Mouse (Mus musculus): ENCODE data around the gene Exoc6.
"Not testable (repeated sequence)": the region's sequence is repeated elsewhere in the genome, so short reads cannot be mapped to it uniquely, and the experiment has no call there.

Exoc6 gene

GRCm38 (mm10) chr19:37550101-37551039 lies at the start of gene Exoc6:
Exoc6 (plus strand) TSS chr19:37550418.
- peak; percentile 45 to 58 for DNase-seq (ENCODE audit: low spot score in 2 of 2)

- DNase-seq (ENCODE audit: low spot score in 2 of 2), result no peak
These were observed 47.2 kb upstream of the Exoc6 start for GRCm38 (mm10) chr19:37502996-37503395.

GRCm38 (mm10) chr19:37506066-37506465 lies 44.2 kb upstream of the Exoc6 start:
- DNase-seq (ENCODE audit: low spot score in 2 of 2), result no peak

- DNase-seq (ENCODE audit: low spot score in 2 of 2), result no peak
These were observed 43.6 kb upstream of the Exoc6 start for GRCm38 (mm10) chr19:37506614-37507013.

DNA sequence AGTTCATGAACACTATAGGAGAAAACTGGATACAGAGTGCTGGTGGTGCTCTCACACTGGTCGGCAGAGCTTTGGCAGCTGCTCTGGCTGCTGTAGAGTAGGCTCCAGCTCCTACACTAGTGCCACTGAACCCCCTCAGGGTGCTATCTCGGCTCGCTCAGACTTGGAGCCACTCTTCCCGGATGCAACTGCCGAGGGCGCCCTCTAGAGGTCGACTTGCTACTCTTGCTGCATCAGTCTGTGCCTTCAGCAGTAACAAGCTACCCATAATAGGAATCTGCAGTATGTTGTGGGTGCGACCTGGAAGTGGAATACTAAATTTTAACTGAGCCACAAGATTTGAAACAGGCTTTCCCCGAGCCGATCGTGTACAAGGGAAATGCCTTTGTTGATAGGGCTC lies 40.5 kb upstream of the Exoc6 start:
- peak; percentile 38 to 65 for DNase-seq (ENCODE audit: low spot score in 2 of 2)

DNA sequence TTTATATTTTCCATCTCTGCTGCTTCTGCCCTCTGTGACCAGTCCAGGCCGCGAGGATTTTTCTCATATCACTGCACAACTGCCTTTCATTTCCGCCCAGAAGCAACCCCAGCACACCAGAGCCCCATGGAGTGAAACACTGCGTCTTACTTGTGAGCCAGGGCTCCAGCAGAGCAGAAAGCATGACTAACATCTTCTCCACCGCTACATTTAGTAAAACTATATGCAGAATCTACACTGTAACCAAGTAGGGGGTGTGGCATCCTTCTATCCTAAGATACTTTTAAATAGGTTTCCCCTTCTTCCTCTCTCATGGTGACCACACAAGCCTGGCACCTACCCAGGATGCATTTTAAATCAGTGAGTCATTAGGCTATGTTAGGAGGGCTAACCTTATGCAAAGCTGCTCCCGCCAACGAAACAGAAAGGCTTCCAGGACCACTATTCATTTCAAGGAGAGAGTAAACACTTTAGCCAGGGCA lies 35.4 kb upstream of the Exoc6 start:
- no peak for DNase-seq (ENCODE audit: low spot score in 2 of 2)

GRCm38 (mm10) chr19:37517419-37517818 lies 32.8 kb upstream of the Exoc6 start:
- DNase-seq (ENCODE audit: low spot score in 2 of 2), result no peak

GRCm38 (mm10) chr19:37520740-37521433 lies 29.3 kb upstream of the Exoc6 start:
- no peak for DNase-seq (ENCODE audit: low spot score in 2 of 2)

- DNase-seq (ENCODE audit: low spot score in 2 of 2), result no peak
These were observed 28.8 kb upstream of the Exoc6 start for GRCm38 (mm10) chr19:37521434-37521781.

DNA sequence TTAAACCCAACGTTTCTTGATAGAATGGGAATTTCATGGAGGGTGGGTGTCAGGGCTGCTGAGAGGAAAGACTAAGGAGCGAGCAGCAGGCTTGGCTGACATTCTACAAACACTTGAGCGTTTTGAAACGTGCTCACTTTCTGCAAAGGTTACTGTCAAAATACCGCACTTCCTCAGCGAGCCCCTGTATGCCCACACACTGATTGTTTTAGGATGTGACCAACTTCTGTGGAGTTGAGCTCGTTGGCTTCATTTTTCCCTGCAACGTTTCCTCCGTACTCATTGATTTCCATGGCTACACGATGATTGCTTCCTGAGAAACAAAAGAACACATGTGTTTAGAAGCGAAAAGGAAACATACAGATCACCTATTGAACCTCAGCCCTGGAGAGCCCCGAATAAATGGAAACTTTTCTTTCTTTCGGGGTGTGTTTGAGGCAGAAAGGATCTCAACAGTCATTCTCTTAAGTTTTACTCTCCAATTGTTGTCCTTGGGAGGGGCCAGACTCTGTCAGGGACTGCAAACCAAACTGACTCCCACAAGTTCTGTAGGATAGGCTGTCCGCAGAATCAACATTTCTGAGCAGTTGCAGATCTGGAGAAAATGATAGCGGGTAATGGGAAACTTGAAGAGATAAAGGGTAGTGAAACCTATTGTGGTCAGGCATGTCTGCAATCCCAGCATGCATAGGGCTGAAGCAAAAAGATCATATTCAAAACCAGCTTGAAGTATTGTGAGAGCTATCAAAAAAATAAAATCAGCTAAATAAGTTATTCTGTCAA lies 26.7 kb upstream of the Exoc6 start:
- DNase-seq (ENCODE audit: low spot score in 2 of 2), result no peak

GRCm38 (mm10) chr19:37525925-37526324 lies 24.3 kb upstream of the Exoc6 start:
- DNase-seq (ENCODE audit: low spot score in 2 of 2), result no peak

- DNase-seq (ENCODE audit: low spot score in 2 of 2), result no peak
These were observed 23.4 kb upstream of the Exoc6 start for GRCm38 (mm10) chr19:37526768-37527167.

DNA sequence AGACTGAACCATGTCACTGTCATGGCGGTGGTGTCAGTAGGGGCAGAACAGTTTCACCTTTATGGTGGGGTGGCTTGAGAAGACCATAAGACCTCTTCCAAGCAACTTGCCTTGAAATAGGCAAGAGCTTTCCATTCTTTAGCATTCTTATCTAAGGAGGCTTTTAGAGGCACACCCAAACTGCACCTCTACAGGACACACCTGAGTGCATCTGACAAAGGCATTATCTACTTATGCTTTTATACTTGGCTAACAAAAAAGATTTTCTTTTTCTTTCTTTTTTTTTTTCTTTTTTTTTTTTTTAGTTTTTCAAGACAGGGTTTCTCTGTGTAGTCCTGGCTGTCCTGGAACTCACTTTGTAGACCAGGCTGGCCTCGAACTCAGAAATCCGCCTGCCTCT lies 22.5 kb upstream of the Exoc6 start:
- DNase-seq (ENCODE audit: low spot score in 2 of 2), result not testable (repeated sequence)

GRCm38 (mm10) chr19:37528581-37528980 lies 21.6 kb upstream of the Exoc6 start:
- DNase-seq (ENCODE audit: low spot score in 2 of 2), result no peak

- DNase-seq (ENCODE audit: low spot score in 2 of 2), result no peak
These were observed 20.9 kb upstream of the Exoc6 start for GRCm38 (mm10) chr19:37529296-37529695.

DNA sequence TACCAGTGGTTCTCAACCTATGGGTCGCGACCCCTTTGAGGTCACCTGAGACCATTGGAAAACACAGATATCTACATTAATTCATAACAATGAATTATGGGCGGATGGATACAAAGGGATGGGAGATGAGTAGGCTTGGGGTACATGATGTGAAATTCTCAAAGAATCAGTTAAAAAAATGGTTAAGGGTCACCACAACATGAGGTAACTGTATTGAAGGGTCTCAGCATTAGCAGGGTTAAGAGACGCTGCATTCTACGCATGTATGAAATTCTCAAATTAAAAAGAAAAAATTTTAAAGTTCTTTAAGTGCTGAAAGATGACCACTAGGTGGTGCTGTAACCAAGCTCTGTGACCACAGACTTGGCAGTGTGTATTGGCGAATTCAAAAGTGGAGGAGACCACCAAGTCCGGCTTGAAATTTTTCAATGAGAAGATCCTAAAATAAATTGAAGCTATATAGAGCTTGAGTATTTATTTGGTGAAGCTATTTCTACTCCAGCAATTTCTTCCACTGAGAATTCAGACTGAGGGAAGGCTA lies 20.2 kb upstream of the Exoc6 start:
- no peak for DNase-seq (ENCODE audit: low spot score in 2 of 2)

DNA sequence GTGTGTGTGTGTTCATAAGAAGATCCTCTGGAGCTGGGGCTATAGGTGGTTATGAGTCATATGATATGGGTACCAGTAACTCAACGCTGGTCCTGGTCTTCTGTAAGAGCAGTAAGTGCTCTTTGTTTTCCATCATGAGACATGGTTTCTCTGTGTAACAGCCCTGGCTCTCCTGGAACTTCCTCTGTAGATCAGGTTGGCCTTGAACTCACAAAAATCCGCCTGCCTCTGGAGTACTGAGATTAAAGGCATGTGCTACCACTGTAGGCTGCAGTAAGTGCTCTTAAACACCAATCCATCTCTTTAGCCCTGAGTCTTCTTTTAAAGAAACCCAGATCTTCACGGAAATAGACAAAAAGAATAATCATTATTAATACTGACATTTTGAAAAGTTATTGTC lies 19.6 kb upstream of the Exoc6 start:
- DNase-seq (ENCODE audit: low spot score in 2 of 2), result no peak

DNA sequence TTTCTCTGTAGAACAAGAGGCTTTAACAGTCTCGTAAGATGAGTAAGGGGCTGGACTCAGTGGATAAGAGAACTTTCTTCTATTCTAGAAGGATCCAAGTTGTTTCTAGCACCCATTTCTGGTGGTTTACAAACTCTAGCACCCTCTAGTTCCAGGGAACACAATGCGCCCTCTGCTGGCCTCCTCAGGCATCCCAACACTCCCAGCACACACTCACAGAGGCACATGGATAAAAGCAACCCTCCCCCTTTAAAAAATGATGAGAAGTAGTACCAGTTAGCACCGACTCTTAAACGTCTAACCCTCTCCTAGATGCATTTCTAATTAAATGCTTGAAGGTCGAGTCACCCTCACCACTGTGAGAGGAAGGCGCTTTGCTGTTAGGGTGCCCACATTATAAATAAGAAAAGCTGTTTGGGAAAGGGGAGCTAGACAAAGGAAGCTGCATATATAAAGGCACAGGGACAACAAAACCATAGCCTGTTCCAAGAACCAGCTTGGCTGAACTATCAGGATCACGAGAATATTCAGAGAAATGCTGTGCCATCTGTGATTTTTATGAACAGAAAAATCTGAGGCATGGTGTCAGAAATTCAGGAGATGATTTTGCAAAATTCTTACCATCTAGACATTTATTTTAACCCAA lies 18.9 kb upstream of the Exoc6 start:
- peak in 1 of 2 experiments; percentile 19 for DNase-seq (ENCODE audit: low spot score in 2 of 2)

DNA sequence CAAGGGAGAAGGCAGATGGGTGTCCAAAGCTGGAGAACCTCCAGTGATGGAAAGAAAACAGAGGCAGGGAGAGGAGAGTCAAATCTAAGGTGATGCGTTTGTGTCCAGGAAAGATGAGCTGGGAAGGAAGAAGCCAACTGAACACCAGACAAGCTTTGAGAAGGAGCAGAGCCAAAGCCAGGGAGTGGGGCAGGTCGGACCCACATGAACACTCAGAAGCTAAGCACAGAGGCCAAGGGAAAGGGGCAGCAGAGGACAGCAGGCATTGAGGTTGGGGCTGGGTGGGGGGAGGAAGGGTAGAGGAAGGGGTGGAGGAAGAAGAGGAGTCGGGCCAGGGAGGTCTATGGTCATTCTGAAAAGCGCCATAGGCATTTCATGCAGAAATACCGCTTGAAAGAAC lies 17.0 kb upstream of the Exoc6 start:
- DNase-seq (ENCODE audit: low spot score in 2 of 2), result no peak

- DNase-seq (ENCODE audit: low spot score in 2 of 2), result no peak
These were observed 15.4 kb upstream of the Exoc6 start for GRCm38 (mm10) chr19:37534737-37535365.

DNA sequence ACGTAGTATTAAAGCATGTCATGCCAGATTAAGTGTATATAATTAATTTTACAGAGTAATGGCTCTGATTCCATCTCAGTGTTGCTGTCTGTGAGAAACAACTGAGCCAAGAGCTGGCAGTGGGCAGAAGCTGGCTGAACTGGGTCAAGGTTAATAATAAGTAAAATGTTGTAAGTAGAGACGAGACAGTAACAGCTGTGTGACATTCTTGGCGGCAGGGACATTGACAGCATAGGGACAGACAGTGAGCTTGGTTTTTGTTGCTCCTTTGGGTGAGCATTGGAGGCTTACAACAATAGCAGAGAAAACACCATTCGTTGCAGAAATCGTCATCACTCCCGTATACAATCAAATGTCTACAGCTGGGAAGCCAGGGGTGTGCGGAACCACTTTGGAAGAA lies 13.8 kb upstream of the Exoc6 start:
- DNase-seq (ENCODE audit: low spot score in 2 of 2), result no peak

All from frontal cortex, postnatal 14 days (tissue).